Mouse (Mus musculus) mesoderm, embryonic 11.5 days (tissue): ENCODE data around the gene Olfr372.
"Not testable (repeated sequence)": the region's sequence is repeated elsewhere in the genome, so short reads cannot be mapped to it uniquely, and the experiment has no call there.

Source experiments
- DNase-seq: peaks from one replicate; pipeline ENCODE4 v3.0.0-alpha.2; 2012; ENCODE audit warnings: low read depth, low spot score

Olfr372 gene

GRCm38 (mm10) chr8:72040918-72041317, at the start of gene Olfr372:
Gene Olfr372 (plus strand): TSS chr8:72041218.
- not testable (repeated sequence) for DNase-seq

DNA sequence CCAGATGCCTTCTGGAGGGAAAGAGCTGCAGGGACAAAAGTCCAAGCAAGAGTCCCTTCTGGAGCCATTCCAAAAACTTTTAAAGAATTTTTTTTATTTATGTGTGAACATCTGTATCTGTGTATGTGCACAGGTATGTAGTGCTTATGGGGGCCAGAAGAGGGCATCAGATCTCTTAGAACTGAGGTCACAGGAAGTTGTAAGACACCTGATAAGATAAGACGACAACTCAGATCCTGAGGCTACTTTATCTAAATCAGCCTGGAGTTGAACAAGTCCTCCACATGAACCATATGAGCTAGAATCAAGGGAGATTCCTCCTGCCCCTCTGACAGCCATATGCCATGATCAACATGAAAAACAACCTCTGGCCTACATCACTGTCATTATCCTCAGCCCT, 41.6 kb upstream of the Olfr372 start:
- DNase-seq, result no peak

GRCm38 (mm10) chr8:72000223-72000622, 40.8 kb upstream of the Olfr372 start:
- no peak for DNase-seq

DNA sequence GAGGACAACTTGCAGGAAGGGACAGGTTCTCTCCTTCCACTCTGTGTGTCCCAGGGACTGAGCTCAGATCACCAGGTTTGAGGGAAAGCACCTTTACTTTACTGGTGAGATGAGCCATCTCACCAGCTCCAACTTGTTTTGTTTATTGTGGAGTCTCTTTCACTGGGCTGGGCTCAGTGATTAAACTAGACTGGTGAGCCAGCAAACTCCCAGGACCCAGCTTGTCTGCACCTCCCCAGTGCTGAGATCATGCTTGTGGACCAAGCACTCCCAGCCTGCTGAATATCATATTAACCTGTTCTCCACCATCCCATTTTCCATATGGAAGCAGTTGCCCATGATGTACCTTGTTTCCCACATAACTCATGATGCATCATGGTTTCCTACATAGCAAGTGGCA, 38.1 kb upstream of the Olfr372 start:
- no peak for DNase-seq

- no peak for DNase-seq
Observed at GRCm38 (mm10) chr8:72005912-72006311, 35.1 kb upstream of the Olfr372 start.

DNA sequence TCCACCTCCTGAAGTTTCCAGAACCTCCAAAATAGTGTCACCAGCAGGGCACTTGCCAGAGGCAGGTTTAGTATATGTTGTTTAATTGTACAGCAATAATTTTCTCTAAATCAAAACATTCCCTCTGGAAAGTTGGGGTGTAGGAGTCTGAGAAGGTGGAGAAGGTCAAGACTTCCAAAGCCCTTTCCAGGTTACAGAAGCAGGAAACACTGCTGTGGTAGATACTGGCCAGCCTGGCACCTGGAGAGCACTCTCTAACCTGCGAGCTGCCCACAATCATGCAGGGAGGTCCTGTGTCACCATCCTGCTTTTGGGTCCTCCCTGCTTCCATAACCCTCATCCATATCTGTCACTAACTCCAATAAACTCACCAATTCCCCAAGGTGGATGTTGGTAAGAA, 34.3 kb upstream of the Olfr372 start:
- no peak for DNase-seq

- DNase-seq, result no peak
Observed at GRCm38 (mm10) chr8:72008134-72008641, 32.8 kb upstream of the Olfr372 start.

DNA sequence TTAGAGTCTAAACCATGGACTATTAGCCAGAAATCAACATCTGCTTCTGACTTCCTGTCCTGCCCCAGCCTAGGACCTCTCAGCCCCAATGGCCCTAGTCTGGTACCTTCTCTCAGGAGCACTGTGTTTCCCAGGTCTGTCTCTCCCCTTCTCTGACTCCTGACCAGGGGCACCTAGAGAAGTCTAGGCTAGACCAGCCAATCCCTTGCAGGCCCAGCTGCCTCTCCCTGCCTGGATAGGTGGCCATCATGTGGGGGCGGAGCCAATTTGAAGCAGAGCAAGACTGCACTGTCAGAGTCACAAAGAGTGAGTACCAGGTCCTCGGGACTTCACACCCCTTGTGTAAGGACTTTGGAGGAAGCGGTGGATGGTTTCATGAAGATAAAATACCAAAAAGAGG, 31.5 kb upstream of the Olfr372 start, which contains the start of gene Cyp4f18:
Gene Cyp4f18, minus strand, starts transcription at position 154 of the 400 bp plus-strand sequence.
- no peak for DNase-seq

- DNase-seq, result not testable (repeated sequence)
Observed at GRCm38 (mm10) chr8:72013506-72014228, 27.4 kb upstream of the Olfr372 start.

DNA sequence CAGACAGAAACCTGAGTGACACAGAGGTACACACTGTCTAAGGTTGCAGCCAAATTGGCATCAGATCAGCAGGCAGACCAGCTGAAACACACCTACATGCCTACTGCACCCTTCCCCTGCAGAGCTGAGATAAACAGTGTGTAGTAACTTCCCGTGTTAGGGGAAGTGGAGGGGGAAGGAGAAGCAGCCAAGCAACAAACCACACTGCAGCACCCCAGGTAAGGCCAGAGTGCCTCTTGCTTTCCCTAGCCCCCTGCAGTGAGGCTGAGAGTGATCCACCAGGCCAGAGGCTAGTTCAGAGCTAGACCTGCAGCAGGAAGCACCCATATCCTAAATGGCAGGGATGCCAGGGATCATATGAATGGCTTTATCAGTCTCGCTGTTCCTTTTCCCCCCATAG, 23.7 kb upstream of the Olfr372 start:
- not testable (repeated sequence) for DNase-seq

GRCm38 (mm10) chr8:72018141-72018540, 22.9 kb upstream of the Olfr372 start:
- DNase-seq, result no peak

- not testable (repeated sequence) for DNase-seq
Observed at GRCm38 (mm10) chr8:72019022-72019421, 22.0 kb upstream of the Olfr372 start.

DNA sequence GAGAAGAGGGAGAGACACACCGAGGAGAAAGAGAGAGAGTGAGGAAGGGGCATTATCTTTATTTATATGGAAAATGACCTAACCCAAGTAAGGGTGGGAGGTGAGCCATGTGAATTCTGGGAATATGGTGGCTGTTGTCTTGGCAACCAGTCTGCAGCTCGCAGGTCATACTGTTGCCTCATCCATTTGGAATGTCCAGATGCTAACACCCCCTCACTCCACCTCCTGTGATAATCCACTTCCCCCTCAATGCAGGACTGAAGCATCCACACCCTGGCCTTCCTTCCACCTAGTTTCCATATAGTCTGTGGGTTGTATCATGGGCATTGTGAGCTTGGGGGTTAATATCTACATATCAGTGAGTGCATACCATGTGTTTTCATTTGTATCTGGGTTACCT, 21.2 kb upstream of the Olfr372 start:
- no peak for DNase-seq

DNA sequence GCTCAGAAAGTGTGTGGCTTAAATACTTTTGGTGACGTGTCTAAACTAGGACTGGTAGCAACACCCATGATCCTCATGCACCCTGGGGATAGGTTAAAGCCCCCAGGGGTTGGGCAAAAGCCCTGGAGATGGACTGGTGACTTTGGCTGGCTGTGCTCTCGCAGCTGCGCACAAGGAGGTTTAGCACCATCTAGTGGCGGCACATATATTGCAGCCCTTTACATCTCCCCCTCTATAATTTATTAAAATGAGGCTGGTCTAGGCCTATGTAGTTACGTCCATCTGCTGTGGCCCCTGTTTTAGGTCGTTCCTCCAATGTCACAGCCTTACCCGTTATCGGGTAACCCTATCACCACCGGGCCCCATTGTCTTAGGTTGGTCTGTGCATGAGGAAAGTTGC, 16.1 kb upstream of the Olfr372 start:
- DNase-seq, result not testable (repeated sequence)

GRCm38 (mm10) chr8:72032926-72033325, 8.1 kb upstream of the Olfr372 start:
- not testable (repeated sequence) for DNase-seq

DNA sequence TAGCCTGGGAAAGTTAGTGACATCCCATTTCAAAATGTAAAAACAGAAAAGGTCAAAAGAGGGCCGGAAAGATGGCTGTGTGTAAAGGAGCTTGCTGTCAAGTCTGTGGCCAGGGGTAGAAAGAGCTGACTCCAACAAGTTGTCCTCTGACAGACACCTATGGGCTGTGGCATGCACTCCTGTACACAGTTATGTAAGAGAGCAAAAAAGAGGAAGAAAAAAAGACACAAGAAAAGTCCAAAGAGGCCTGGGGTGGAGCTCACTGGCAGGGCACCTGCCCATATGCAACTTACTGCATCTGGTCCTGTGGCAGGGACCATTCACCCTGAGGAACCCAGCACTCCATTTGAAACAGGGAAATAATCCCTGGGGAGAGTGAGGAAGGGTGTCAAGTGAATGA, 1.5 kb downstream of the Olfr372 start:
- no peak for DNase-seq

DNA sequence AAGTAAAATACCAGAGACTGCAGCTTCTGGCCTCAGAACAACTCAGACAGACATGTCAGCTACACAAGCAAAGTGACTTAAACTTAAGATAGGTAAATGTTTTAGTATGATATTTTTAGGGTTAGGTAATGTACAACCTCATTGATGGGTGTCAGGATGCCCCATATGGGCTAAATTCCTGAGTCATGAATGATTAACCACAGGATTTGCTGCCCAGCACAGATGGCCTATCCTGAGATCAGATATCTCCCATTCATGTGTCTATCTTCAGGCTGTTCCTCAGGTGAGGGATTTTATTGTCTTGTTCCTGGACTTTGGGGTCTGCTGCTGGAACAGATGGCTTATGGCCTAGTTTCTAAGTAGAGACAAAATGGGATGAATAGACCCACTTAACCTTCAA, 13.6 kb downstream of the Olfr372 start:
- DNase-seq, result not testable (repeated sequence)

GRCm38 (mm10) chr8:72057643-72058042, 16.6 kb downstream of the Olfr372 start:
- not testable (repeated sequence) for DNase-seq

DNA sequence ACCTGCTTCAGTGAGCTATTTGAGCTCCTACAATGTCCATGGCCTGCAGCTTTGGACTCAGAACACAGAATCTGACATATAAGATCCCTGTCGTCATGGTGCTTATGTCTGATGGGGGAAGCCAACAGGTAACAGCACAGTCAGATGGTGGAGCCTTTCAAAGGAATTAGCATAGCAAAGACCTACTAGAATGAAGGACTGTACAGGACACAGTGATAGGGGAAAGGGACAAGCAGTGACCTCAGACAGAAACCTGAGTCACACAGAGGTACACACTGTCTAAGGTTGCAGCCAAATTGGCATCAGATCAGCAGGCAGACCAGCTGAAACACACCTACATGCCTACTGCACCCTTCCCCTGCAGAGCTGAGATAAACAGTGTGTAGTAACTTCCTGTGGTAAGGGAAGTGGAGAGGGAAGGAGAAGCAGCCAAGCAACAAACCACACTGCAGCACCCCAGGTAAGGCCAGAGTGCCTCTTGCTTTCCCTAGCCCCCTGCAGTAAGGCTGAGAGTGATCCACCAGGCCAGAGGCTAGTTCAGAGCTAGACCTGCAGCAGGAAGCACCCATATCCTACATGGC, 25.9 kb downstream of the Olfr372 start:
- not testable (repeated sequence) for DNase-seq

DNA sequence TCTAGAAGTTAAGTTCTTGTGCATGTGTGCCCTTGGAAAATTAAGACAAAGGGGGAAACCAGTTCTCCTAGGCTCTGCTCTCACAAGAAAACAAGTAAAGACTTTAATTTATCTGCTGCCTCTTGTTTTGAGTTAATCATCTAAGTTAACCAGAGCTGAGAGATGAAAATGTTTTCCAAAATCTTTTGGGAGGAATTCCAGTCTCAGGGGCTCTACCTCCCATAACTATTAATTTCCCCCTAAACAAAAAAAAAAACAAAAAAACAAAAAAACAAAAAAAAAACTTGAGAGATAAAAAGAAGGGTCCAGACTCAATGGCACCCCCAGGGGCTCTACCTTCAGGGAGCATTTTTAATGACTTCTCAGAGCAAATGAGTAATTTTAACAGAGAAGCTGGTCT, 41.9 kb downstream of the Olfr372 start, which contains the start of gene Olfr373:
Gene Olfr373, plus strand, starts transcription at position 301 of the 400 bp plus-strand sequence.
- not testable (repeated sequence) for DNase-seq

GRCm38 (mm10) chr8:72084744-72085143, 43.7 kb downstream of the Olfr372 start:
- no peak for DNase-seq

- not testable (repeated sequence) for DNase-seq
Observed at GRCm38 (mm10) chr8:72087611-72088010, 46.6 kb downstream of the Olfr372 start.

DNA sequence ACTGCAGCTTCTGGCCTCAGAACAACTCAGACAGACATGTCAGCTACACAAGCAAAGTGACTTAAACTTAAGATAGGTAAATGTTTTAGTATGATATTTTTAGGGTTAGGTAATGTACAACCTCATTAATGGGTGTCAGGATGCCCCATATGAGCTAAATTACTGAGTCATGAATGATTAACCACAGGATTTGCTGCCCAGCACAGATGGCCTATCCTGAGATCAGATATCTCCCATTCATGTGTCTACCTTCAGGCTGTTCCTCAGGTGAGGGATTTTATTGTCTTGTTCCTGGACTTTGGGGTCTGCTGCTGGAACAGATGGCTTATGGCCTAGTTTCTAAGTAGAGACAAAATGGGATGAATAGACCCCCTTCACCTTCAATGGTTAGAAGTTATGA, 55.7 kb downstream of the Olfr372 start:
- not testable (repeated sequence) for DNase-seq
